Mouse (Mus musculus): Measurements from ENCODE around the gene Macrod1.

Gene Macrod1

DNA sequence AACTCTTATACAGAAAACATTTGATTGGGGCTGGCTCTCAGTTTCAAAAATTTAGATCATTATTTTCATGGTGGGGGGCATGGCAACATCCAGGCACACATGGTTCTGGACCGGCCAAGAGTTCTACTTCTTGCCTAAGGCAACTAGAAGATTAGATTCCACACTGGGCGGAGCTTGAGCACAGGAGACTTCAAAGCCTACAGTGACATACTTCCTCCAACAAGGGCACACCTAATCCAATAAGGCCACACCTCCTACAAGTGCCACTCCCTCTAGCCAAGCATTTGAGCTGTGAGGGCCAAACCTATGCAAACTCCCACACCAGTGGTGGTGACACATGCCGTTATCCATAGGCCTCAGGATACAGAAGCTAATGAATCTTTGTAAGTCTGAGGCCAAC, 189.4 kb downstream of the Macrod1 start:
- no peak for DNase-seq

Measured in kidney, adult 8-10 months (tissue).